Mouse (Mus musculus) CH12.LX (cell line): ENCODE data around the gene Gm44965. TPM values are rescaled to one million over a fixed set of nuclear protein-coding genes. Genes with fewer than 3 reads are reported as not detected.

Experiments used
- DNase-seq: peaks from one replicate; pipeline ENCODE4 v3.0.0-alpha.2; 2013; ENCODE audit errors: extremely low read depth
- H3K27ac ChIP-seq: 2 replicates; pipeline ENCODE4 v1.5.1; 2012; ENCODE audit warnings: low read depth, mild to moderate bottlenecking, control low read depth, moderate library complexity; ENCODE audit not compliant: insufficient read depth
- H3K27me3 ChIP-seq: replicated peaks from 2 replicates; pipeline ENCODE3; 2012; ENCODE audit warnings: inconsistent platforms
- H3K36me3 ChIP-seq, 2 experiments: replicated peaks in 1 of 2; 2 replicates each; pipeline versions ENCODE3 to v1.6.1; 2012; ENCODE audit warnings: inconsistent platforms in 1 of 2, low read length in 1 of 2, mild to moderate bottlenecking in 1 of 2, mixed read lengths in 1 of 2, moderate library complexity in 1 of 2; ENCODE audit not compliant: control insufficient read depth in 1 of 2, insufficient read depth in 1 of 2
- H3K4me1 ChIP-seq, 2 experiments: 2 replicates each; pipeline ENCODE4 v1.6.1; 2012; ENCODE audit warnings: inconsistent platforms in 1 of 2, moderate library complexity in 1 of 2; ENCODE audit not compliant: insufficient read depth in 2 of 2, control insufficient read depth in 1 of 2
- H3K4me2 ChIP-seq: 2 replicates; pipeline ENCODE4 v1.6.1; 2012; ENCODE audit warnings: low read depth, mild to moderate bottlenecking, control low read depth; ENCODE audit not compliant: poor library complexity, insufficient read depth, severe bottlenecking
- H3K4me3 ChIP-seq, 3 experiments: fragments of 150-350 bp in 1 of 3; sonication (generic) in 1 of 3; replicated peaks in 1 of 3; 2 replicates each; pipeline versions ENCODE3 to v1.5.1; 2011 to 2012; ENCODE audit warnings: low read depth in 2 of 3, low read length in 2 of 3, mild to moderate bottlenecking in 2 of 3, moderate library complexity in 2 of 3, control low read depth in 1 of 3, improper control_type of control experiment in 1 of 3, inconsistent platforms in 1 of 3, mixed read lengths in 1 of 3; ENCODE audit not compliant: poor library complexity in 1 of 3
- H3K79me2 ChIP-seq: replicated peaks from 2 replicates; pipeline ENCODE4 v1.6.1; 2012; ENCODE audit warnings: mild to moderate bottlenecking, moderate library complexity; ENCODE audit not compliant: control insufficient read depth, poor library complexity, insufficient read depth, severe bottlenecking; ENCODE audit errors: extremely low read depth
- H3K9ac ChIP-seq: 2 replicates; pipeline ENCODE4 v1.6.1; 2012; ENCODE audit warnings: low read depth, mild to moderate bottlenecking, control low read depth, moderate library complexity; ENCODE audit not compliant: insufficient read depth
- H3K9me3 ChIP-seq: replicated peaks from 2 replicates; pipeline ENCODE3; 2012; ENCODE audit warnings: low read length, inconsistent platforms, mixed read lengths
- BHLHE40 ChIP-seq: IDR thresholded peaks from 2 replicates; pipeline ENCODE4 v1.6.1; 2011; ENCODE audit warnings: mild to moderate bottlenecking, low read depth, low read length, improper control_type of control experiment
- CHD1 ChIP-seq: IDR thresholded peaks from 2 replicates; pipeline ENCODE4 v1.6.1; 2012; ENCODE audit warnings: low read depth, low read length, improper control_type of control experiment, inconsistent platforms
- CHD2 ChIP-seq: IDR thresholded peaks from 2 replicates; pipeline ENCODE4 v1.6.1; 2011; ENCODE audit warnings: low read length, improper control_type of control experiment
- GABPA ChIP-seq: IDR thresholded peaks from 2 replicates; pipeline ENCODE4 v1.6.1; 2012; ENCODE audit warnings: low read depth, low read length, improper control_type of control experiment, inconsistent platforms; ENCODE audit not compliant: insufficient replicate concordance
- HCFC1 ChIP-seq: IDR thresholded peaks from 2 replicates; pipeline ENCODE4 v1.6.1; 2012; ENCODE audit warnings: low read depth, mild to moderate bottlenecking, inconsistent platforms, low read length, improper control_type of control experiment
- IRF4 ChIP-seq: IDR thresholded peaks from 2 replicates; pipeline ENCODE4 v1.6.1; 2014; ENCODE audit warnings: low read depth, mild to moderate bottlenecking, inconsistent platforms, low read length, improper control_type of control experiment
- JUN ChIP-seq: IDR thresholded peaks from 2 replicates; pipeline ENCODE4 v1.6.1; 2011; ENCODE audit warnings: low read depth, mild to moderate bottlenecking, low read length, improper control_type of control experiment, moderate library complexity; ENCODE audit not compliant: insufficient read depth
- JUND ChIP-seq: conservative IDR thresholded peaks from 2 replicates; pipeline ENCODE4 v1.6.1; 2011; ENCODE audit warnings: low read depth, low read length, improper control_type of control experiment
- KAT2A ChIP-seq: IDR thresholded peaks from 2 replicates; pipeline ENCODE4 v1.6.1; 2012; ENCODE audit warnings: low read length, improper control_type of control experiment, inconsistent platforms; ENCODE audit not compliant: insufficient replicate concordance
- MAFK ChIP-seq: IDR thresholded peaks from 2 replicates; pipeline ENCODE4 v1.6.1; 2011; ENCODE audit warnings: low read length, improper control_type of control experiment; ENCODE audit not compliant: insufficient replicate concordance
- MAX ChIP-seq: IDR thresholded peaks from 2 replicates; pipeline ENCODE4 v1.6.1; 2011; ENCODE audit warnings: low read length, improper control_type of control experiment
- MYC ChIP-seq: IDR thresholded peaks from 2 replicates; pipeline ENCODE4 v1.6.1; 2011; ENCODE audit warnings: low read depth, mild to moderate bottlenecking, improper control_type of control experiment, low read length
- NELFE ChIP-seq: IDR thresholded peaks from 2 replicates; pipeline ENCODE4 v1.6.1; 2011; ENCODE audit warnings: low read depth, low read length, improper control_type of control experiment
- NRF1 ChIP-seq: IDR thresholded peaks from 2 replicates; pipeline ENCODE4 v1.6.1; 2014; ENCODE audit warnings: low read depth, mild to moderate bottlenecking, inconsistent platforms, low read length, improper control_type of control experiment, moderate library complexity
- PAX5 ChIP-seq: IDR thresholded peaks from 2 replicates; pipeline ENCODE4 v1.6.1; 2012; ENCODE audit warnings: low read length, inconsistent platforms, mixed read lengths
- POLR2AphosphoS2 ChIP-seq: IDR thresholded peaks from 2 replicates; pipeline ENCODE4 v1.6.1; 2011; ENCODE audit warnings: low read depth, low read length, improper control_type of control experiment
- USF1 ChIP-seq: IDR thresholded peaks from 2 replicates; pipeline ENCODE4 v1.6.1; 2014; ENCODE audit warnings: low read depth, mild to moderate bottlenecking, inconsistent platforms, low read length, improper control_type of control experiment
- USF2 ChIP-seq: conservative IDR thresholded peaks from 2 replicates; pipeline ENCODE4 v1.6.1; 2011; ENCODE audit warnings: low read depth, low read length, improper control_type of control experiment
- ZMIZ1 ChIP-seq: IDR thresholded peaks from 2 replicates; pipeline ENCODE4 v1.6.1; 2012; ENCODE audit warnings: low read depth, mild to moderate bottlenecking, inconsistent platforms, low read length, improper control_type of control experiment
- ZNF384 ChIP-seq: IDR thresholded peaks from 2 replicates; pipeline ENCODE4 v1.6.1; 2012; ENCODE audit warnings: low read depth, low read length, improper control_type of control experiment, inconsistent platforms
- dilution Hi-C: fragments of 300-500 bp; cut with MboI; formaldehyde crosslinking; loops from 2 replicates; pipeline ENCODE4 v1.14.3; 2020; ENCODE audit warnings: low sequenced_read_pairs; ENCODE audit not compliant: extremely low pct_unique_long_range_greater_than_20kb, extremely low pct_ligation_motif_present
- in situ Hi-C: fragments of 300-500 bp; cut with MboI; formaldehyde crosslinking; loops from 3 replicates; pipeline ENCODE4 v1.14.3; 2019; ENCODE audit warnings: low sequenced_read_pairs, low pct_ligation_motif_present, low pct_unique_long_range_greater_than_20kb, mixed read lengths
- polyA plus RNA-seq: library from polyadenylated mRNA; unstranded; fragments of >175 nt; gene quantifications from 2 replicates; pipeline ENCODE4 v1.2.1, GENCODE M21; 2012; ENCODE audit warnings: low read depth; ENCODE audit not compliant: insufficient read length
- total RNA-seq, 2 experiments: library from RNA; depleted of rRNA; stranded (reverse); fragments of 300-350 nt in 1 of 2; fragments of >200 nt in 1 of 2; gene quantifications; 2 replicates each; pipeline ENCODE4 v1.2.3; 2012 to 2014

The Gm44965 gene
- total and polyA plus RNA-seq, 3 experiments = not detected

- no peak for DNase-seq
- Histone ChIP-seq H3K9me3 (peaks cover 2% of the 10 kb centered on the region), H3K9ac (no peak overlapping the region), H3K4me3 (no peak overlapping the region), H3K4me1 (peaks cover 3 to 18% of the 10 kb centered on the region in 2 experiments; a peak in 3 of 4 replicates), H3K79me2 (peaks cover 20% of the 10 kb centered on the region), H3K27me3 (peaks cover 2% of the 10 kb centered on the region), H3K36me3 (peaks cover 10 to 15% of the 10 kb centered on the region in 2 experiments), H3K27ac (no peak overlapping the region), H3K4me2 (no peak overlapping the region)
- in situ Hi-C loops = no loop called here
- dilution Hi-C loops = no loop called here
- no peak for TF ChIP-seq PAX5
- TF ChIP-seq JUN = no peak
- TF ChIP-seq MYC = no peak
- no peak for TF ChIP-seq USF1
- TF ChIP-seq HCFC1 = no peak
- no peak for TF ChIP-seq KAT2A
- no peak for TF ChIP-seq IRF4
- no peak for TF ChIP-seq JUND
- TF ChIP-seq ZNF384 = no peak
- TF ChIP-seq USF2 = no peak
- no peak for TF ChIP-seq CHD1
Measured at GRCm38 (mm10) chr6:48591871-48592270, 1.9 kb upstream of the Gm44965 start.

GRCm38 (mm10) chr6:48594043-48594738 is 450 bp downstream of the Gm44965 start:
- Histone ChIP-seq H3K9me3 (peaks cover 3% of the 10 kb centered on the region), H3K79me2 (peaks cover 23% of the 10 kb centered on the region), H3K4me1 (peaks cover 3 to 24% of the 10 kb centered on the region in 2 experiments; a peak in 3 of 4 replicates), H3K27ac (peak overlapping the region; percentile 63), H3K36me3 (peaks cover 25 to 38% of the 10 kb centered on the region in 2 experiments), H3K9ac (peak overlapping the region; percentile 92), H3K27me3 (no peaks in the 10 kb centered on the region), H3K4me3 (peak overlapping the region; percentile 82 to 97 (median 84)), H3K4me2 (peak overlapping the region; percentile 64)
- in situ Hi-C loops (no loop called here), dilution Hi-C loops (no loop called here)
- no peak for DNase-seq
- TF ChIP-seq BHLHE40 (no peak), NRF1 (peak; percentile 63), MAFK (no peak), ZMIZ1 (0 out of 2 replicates have a peak, but pooled peaks have one; percentile 7), JUND (no peak), NELFE (no peak), POLR2AphosphoS2 (no peak), HCFC1 (no peak), MAX (no peak), CHD2 (no peak), GABPA (no peak)
